Mouse (Mus musculus) spleen, postnatal 14 days (tissue): ENCODE measurements around the gene Slc18a2.
A peak's percentile ranks its signal among the peaks of the same experiment; 100 is the strongest.

Source experiments
- DNase-seq, 2 experiments: peaks; one replicate each; pipeline ENCODE4 v3.0.0; 2021 to 2022; ENCODE audit warnings: low spot score in 2 of 2

Gene Slc18a2

DNA sequence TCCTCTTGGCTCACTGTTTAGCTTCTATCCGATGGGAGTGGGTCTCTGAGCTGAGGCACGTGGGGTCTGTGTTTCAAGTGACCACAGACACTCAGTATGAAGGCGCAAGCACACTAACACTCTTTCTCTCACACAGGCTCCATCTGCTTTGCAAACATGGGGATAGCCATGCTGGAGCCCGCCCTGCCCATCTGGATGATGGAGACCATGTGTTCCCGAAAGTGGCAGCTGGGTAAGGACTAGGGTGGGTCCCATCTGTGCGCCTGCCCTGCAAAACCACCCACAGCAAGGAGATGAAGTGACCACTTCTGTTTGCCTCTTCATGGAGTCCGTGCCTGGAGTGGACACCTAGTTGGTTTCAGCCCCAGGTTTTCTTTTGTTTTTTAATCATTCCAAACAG, 15.7 kb downstream of the Slc18a2 start:
- no peak for DNase-seq

DNA sequence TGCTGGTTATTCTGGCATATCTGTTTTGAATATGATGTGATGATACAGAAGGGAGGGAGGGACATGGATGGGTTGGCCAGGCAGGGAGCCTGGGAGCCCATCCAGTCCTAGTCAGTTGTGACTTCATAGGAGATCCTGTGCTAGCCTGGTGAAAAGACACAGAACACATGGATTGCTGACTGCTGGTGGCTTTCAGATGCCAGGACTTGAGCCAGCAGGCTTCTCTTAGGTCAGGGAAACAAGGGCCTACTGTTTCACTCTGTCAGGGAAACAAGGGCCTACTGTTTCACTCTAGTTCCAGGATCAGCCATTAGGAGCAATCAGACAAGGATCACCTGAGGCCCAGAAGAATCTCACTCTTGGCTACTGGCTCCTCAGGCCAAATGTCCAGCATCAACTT, 20.1 kb downstream of the Slc18a2 start:
- no peak for DNase-seq

DNA sequence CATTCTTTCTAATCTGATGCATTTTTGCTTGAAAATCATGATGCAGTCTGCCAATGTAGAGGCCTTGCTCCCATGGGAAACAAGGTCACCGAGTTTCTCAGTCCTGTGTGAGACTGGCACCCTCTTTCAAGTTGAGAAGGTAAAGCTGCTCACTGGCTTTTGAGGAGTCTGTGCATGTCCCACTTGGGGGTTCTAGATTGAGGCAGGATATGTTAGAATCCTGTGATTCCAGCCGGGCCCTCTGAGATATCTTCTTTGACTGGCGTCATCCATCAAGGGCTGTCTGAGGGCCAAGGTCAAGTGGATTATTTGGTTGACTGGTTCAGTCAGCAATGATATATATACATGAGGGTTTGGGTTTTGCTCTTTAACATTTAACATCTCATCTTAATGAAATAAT, 21.3 kb downstream of the Slc18a2 start:
- DNase-seq: no peak

DNA sequence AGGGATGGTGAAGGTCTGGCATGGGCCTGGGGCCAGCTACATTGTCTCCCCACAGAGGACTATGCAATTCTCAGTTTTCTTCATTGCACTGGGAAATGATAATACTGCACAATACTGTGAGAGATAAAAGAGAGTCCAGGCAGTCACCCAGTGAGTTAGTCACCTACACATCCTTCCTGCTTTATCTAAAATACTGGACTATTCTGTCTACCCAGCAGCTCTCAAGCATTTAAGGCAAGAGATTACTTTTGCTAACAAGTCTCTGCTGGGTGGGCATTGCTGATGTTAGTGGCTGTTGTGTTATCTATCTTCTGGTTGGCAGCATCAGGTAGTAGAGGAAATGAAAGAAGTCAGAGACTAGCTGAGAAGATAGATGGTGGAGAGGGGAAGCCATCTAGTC, 28.3 kb downstream of the Slc18a2 start:
- DNase-seq: no peak

DNA sequence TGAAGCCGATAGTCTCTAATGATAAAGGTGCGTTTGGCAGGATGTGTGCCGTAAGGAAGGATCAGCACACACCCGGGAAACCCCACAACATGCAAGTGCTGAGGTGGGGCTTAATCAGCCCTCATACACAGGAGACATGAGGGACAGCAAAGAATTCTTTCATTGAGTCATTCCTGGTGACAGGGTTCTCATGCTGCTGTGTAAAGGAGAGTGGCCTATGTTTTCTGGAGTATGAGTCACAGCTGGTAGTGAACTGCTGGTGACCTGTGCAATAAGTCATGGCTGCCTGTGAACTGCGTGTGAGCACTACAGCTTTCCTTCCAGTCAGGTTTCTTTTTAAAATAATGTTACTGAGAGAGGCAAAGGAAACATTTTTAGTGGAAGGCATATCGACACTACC, 29.1 kb downstream of the Slc18a2 start:
- no peak for DNase-seq

DNA sequence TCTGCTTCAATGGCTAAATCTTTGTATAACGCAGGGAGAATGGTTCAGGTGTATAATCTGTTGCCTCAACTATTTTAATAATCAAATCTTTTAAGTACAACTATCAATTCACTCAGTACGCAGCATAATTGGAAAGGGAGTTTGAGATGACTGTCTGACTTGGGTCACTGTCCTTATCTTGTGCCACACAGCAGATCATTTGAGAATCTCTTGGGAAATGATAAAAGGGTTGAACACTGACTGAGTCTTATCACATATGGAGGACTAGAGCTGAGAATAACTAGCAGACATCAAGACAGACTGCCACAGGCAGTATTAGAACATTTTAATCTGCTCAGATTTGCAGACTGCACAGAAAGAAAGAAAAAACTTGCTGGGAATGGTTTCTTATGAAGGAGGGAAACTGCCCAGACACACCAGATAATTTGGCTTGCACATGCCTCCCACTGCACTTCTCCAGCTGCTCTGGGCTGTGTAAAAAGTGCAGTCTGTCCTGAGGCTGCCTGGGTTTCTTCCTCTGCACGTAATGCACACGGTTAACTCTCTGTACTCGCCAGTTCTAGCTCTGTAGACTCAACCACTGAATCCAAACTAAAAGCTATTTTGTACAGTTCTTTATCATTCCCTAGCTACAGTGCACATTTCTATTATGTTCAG, 31.6 kb downstream of the Slc18a2 start:
- no peak for DNase-seq

DNA sequence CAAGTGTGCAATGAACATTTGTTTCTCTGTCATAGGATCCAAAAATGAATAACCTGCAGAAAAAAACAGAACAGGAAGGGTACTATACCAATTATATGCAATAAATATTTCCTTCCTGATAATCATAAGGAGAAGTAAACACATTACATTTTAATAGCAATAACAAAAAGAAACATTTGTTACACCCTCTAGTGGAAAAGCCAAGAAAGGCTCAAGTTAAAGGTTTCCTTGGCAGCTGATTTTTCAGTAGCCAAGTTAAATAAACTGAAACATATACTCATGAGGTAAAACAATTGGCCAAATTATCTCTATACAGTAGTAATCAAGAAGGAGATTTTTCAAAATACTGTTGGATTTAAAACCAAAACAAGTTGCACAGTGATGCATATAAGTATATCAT, 54.6 kb downstream of the Slc18a2 start:
- no peak for DNase-seq

DNA sequence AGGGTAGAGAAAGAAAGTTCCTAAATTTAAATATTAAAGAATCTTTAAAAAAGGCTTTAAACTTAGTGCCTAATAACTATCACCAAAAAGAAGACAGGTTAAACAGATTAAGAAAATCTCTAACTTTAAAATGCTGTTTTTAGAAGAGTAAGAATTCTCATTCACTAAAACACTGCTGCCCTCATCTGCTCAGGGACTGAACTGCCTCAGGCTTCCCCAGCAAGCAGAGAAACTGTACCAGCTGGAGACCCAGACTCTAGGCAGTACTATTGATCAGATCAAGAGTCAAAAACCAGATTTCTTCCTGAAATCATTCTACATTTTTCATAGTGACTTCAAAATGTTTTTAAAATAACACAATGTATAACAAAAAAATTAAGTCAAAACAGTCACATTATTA, 55.9 kb downstream of the Slc18a2 start:
- DNase-seq: no peak

DNA sequence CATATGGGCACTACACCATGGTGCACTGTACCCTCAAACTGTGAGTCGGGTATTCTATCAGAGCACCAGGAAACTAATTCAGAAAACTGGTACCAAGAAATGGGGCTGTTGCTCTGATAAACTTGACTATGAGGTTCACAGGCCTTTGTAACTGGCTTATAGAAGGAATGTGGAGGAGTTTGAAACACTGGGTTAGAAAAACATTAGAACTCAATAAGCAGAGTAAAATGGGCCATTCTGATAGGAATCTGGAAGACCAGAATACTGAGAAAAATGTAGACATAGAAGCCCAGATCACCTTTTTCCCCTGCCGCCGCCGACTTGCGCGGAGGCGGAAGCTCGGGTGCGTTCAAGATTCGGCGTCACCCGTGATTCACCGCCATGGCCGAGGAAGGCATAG, 61.3 kb downstream of the Slc18a2 start, which contains the start of gene Rps12-ps3:
Gene Rps12-ps3 (plus strand): TSS at position 301 of the 400 bp plus-strand sequence.
- no peak for DNase-seq

DNA sequence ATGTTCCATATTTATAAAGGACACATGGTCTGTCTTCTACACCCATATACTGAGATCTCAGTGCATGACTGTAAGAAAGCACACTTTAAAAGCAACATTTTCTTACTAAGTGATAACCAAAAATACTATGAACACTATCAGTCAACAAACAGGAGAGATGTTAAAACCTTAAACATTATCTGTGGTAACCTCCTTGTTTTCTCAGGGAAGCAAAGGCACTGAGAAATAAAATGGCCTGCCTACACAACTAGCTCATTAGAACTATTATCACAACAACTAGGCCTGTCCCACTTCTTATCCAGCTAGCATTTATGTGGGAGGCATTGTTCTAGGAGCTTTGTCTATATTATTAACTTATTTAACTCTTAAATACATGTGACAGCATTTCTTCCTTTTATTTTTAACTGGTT, 70.1 kb downstream of the Slc18a2 start:
- DNase-seq: no peak

DNA sequence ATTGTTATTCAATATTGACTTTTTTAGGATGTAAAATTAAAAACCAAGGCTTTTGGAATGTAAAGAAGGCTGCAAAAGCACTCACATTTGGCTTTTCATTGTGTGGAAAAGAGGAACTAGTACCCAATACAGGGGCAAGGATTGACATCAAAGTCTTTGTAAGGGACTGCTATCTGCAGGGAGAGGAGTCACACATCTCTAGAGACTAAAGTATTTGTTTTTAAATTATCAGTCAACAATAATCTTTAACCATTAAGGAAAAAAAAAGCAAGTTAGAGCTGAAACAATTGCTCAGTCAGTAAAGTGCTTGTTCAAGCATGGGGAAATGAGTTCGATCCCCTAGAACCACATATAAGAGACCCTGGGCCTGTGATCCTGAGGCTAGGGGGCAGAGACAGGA, 76.0 kb downstream of the Slc18a2 start:
- DNase-seq: no peak

DNA sequence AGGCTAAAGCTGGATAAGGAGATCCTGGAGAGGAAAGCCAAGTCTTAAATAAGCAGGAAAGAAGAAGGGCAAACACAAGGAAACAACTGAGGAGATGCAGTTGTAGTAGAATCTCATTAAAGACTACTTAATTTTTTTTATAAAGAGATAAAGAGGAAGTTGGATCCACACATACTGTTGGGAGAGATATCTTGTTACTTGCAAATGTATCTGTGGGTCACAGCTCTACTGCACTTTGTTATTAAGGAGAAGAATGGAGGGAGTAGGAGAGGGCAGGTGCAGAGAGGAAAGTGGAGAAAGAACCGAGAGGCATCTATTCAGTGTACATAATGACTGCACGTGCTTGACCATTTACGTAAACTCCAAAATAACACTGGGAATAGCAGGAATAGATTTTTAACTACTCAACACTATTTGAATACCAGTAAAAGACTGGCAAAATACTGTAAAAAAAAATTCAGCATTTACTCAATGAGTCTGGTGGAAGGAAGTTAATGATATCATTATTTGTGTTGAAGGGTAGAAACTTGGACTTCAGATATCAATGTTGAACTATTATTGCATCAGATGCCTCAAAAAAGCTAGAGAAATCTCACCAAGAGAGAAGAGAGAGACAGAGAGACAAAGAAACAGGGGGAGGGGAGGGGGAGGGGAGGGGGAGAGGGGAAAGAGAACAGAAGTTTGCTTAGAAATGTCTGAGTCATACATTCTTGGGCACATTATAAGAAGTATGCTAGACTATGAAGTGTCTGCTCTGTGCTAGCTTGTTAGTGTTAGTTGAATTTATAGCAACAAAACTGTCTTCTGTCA, 77.4 kb downstream of the Slc18a2 start:
- DNase-seq: no peak

DNA sequence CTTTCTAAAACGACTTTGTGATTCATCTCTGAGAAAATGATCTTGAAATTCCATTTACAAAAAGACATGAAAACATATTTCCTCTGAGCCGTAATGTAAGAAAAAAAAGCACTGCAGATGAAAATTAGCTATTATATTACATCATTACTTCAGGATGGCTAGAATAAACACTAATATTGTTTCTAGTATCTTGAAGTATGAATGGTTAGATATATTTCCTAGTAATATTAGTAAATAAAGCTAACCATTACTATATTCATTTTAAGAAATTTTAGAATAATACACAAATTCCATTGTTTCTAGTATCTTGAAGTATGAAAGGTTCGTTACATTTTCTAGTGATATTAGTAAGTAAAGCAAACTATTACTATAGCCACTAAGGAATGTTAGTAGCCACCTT, 79.2 kb downstream of the Slc18a2 start:
- DNase-seq: no peak

DNA sequence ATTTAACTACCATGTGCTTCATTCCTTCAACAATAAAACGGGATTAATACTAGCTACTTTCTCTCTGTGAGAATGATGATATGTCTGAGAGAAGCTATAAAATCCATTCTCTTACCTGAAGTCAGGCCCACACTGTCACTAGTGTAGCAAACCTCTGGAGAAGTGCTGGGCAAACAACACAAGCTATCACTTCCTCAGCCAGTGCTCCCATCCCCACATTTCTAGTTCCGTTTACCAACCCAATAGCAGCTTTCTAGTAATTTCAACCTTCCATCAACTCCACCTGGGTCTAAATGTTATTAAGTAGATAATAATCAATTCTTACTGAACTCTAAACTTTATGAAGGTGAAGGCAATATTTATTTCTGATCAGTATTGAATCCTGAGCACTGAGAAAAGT, 82.3 kb downstream of the Slc18a2 start:
- DNase-seq: no peak

DNA sequence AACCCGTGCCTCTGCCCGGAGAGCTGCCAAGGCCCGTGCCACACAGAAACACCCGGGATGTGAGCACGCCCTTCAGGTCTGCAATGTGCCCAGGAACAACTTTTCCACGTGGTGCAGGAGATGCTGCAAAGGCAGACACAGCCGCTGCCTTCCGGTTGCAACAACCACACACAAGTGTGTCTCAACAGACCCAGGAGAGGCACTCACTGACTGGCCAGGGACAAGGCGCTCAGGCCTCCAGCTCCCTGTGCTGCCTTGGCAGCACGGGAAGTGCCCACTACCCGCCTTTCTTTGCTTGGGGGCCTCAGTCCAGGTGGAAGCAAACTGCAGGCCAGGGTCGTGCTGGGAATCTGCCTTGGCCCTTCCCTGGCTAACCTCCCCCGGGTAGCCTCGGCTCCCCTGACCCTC, 83.6 kb downstream of the Slc18a2 start:
- peak; percentile 28 to 31 for DNase-seq

DNA sequence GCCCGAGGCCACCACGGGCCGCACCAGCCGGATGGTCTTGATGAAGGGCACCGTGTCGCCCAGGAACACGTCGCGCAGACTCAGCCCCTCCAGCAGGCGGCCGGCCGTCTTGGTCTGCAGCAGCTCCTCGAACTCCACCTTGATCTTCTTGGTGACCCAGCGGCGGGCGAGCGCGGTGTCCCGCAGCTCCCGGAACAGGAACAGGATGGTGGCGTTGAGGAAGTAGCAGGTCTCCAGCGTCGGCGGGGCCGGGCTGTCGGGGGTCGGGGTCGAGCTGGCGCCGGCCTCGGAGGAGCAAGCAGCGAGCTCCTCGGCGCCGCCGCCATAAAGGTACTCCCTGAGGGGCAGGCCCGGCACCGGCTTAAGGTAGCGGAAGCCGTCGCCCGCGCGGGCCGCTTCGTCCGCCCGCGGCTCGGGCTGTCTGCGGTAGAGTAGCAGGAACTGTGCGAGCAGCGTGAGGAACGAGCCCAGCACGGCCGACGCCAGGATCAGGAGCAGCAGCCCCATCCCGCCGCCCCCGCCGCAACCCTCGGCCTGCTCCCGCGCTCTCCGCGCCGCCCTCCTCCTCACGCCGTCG, 84.5 kb downstream of the Slc18a2 start:
- DNase-seq: peak; percentile 49 to 63
